Comparison of ENCODE assay signal across 8 mouse cellular contexts in genomic region chr10:39133462-39134310, GRCm38 (mm10). TPM values are rescaled to one million over a fixed set of nuclear protein-coding genes. Genes with fewer than 3 reads are reported as not detected.
DNase-seq lines count a peak whose midpoint lies in the region; ATAC-seq lines count a peak whose summit lies in the region.

Gene Fam229b (minus strand): TSS chr10:39133914.
Gene Tube1 (plus strand): TSS chr10:39133976.

- H3K27me3 ChIP-seq in hindbrain, embryonic 14.5 days (ENCODE audit: control insufficient read depth, insufficient read depth, low read length) = no peaks in the 10 kb centered on the region

- H3K4me2 ChIP-seq in hindbrain, embryonic 14.5 days (replicated peaks) = peak within 1 kb of the TSS; percentile 78

- H3K9me3 ChIP-seq in hindbrain, embryonic 14.5 days (ENCODE audit: control insufficient read depth, low read length) = no peaks in the 10 kb centered on the region

- ATAC-seq in hindbrain, embryonic 14.5 days (ENCODE audit: low FRiP score) = peak; percentile 95

- peak within 1 kb of the TSS; percentile 87 for H3K27ac ChIP-seq in hindbrain, embryonic 14.5 days

- H3K9ac ChIP-seq in hindbrain, embryonic 14.5 days = peak within 1 kb of the TSS; percentile 75

- H3K36me3 ChIP-seq in hindbrain, embryonic 14.5 days (replicated peaks; ENCODE audit: control insufficient read depth, insufficient read depth) = peaks cover 14% of the 10 kb centered on the region

- H3K4me1 ChIP-seq in hindbrain, embryonic 14.5 days (replicated peaks; ENCODE audit: control insufficient read depth, insufficient read depth, low read length) = peaks cover 5% of the 10 kb centered on the region; the same call in 1 of the 2 replicates

- peak; percentile 98 for DNase-seq in R1 (ENCODE audit: low read depth, low spot score)
- peak; percentile 94 to 95 for DNase-seq in cerebellum, postnatal 25 days
- peak; percentile 87 to 89 for DNase-seq in frontal cortex, postnatal 25 days (ENCODE audit: low spot score in 2 of 2)
- peak; percentile 95 for DNase-seq in hindbrain, embryonic 14.5 days (ENCODE audit: low spot score)
- peak; percentile 91 to 92 for DNase-seq in layer of hippocampus, postnatal 36 days
- peak; percentile 96 for DNase-seq in lung, postnatal 36 days
- peak; percentile 97 for DNase-seq in retina, postnatal 1 day
- DNase-seq in urinary bladder, adult 18-20 months (ENCODE audit: low spot score in 2 of 2) = peak; percentile 77 to 83

- WGBS in hindbrain, embryonic 14.5 days = 5% methylated on average over 47 of the region's 47 CpGs

- peak within 1 kb of the TSS; percentile 64 for H3K4me3 ChIP-seq in hindbrain, embryonic 14.5 days (replicated peaks; ENCODE audit: low read length)

RNA-seq across cellular contexts. Expression of gene Fam229b, which starts in this region (rescaled TPM):
- 30.5 and 38.9 TPM in 2 replicates for polyA plus RNA-seq in hindbrain, embryonic 14.5 days (2014; fragmentation: Nextera tagmentation; extraction: Ambion mirVana)
- 10 to 100 TPM; 12.3 to 13.0 TPM for total RNA-seq in layer of hippocampus, postnatal 36 days (2021)

RNA-seq across cellular contexts. Expression of gene Tube1, which starts in this region (rescaled TPM):
- 8.2 and 8.8 TPM in 2 replicates for polyA plus RNA-seq in hindbrain, embryonic 14.5 days (2014; fragmentation: Nextera tagmentation; extraction: Ambion mirVana)
- total RNA-seq in layer of hippocampus, postnatal 36 days (2021) = 1 to 10 TPM; 2.8 TPM

Comparison
In these comparisons a context has a peak if more than half of its experiments do, and no peak if none do; other contexts are left out.
1. Peak in every context shown above with its lines: DNase-seq, ATAC-seq, H3K4me3 ChIP-seq and H3K27ac ChIP-seq.